Mouse (Mus musculus): ENCODE results near the gene Specc1l.

- TF ChIP-seq GATA1 (IDR thresholded peaks at IDR 0.05; ENCODE audit: low read length) (no peak), TAL1 (IDR thresholded peaks at IDR 0.05; ENCODE audit: low read length) (no peak)
Observed at GRCm38 (mm10) chr10:75184826-75185225, 27.0 kb upstream of the Specc1l start.

All from erythroblast, embryonic 14.5 days (primary cell).